Mouse (Mus musculus) lung, postnatal 0 days (tissue): ENCODE results near the gene Atp6v0a4.

Experiments used
- CTCF ChIP-seq: IDR thresholded peaks from 2 replicates; pipeline ENCODE4 v1.5.1; 2016; ENCODE audit warnings: antibody characterized with exemption, mild to moderate bottlenecking
- EP300 ChIP-seq: IDR thresholded peaks from 2 replicates; pipeline ENCODE4 v1.6.1; 2016; ENCODE audit warnings: antibody characterized with exemption, mild to moderate bottlenecking, control low read depth

DNA sequence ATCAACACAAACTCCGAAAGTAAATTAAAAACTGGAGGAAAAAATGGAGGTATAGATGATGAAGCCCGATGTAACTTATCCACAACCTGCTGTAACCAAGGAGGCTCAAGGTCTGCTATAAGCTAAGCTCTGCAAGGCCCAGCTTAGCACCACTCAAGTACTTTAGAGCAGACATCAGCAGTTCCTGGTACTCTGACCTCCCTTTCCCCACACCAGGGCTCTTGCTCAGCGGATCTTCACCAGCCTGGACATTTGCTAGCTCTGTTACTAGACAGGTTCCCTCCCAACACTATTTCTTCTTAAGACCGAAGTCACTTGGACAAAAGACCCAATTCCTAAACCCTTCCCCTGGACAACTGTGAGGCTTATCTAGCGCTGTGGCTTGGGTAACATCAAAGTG, 496 bp upstream of the Atp6v0a4 start:
- TF ChIP-seq EP300 (no peak), CTCF (no peak)
